Mouse (Mus musculus) C2C12 (cell line): ENCODE results near the gene Olfr137.

Source experiments
- CEBPB ChIP-seq: IDR thresholded peaks from one replicate; pipeline ENCODE4 v1.6.1; 2011; ENCODE audit warnings: low read depth, mild to moderate bottlenecking, control low read depth, moderate library complexity
- CTCF ChIP-seq: IDR thresholded peaks from one replicate; pipeline ENCODE4 v1.5.1; 2011; ENCODE audit not compliant: control insufficient read depth, insufficient read depth, insufficient read length
- FOSL1 ChIP-seq: IDR thresholded peaks from one replicate; pipeline ENCODE4 v1.8.0; 2011; ENCODE audit warnings: mild to moderate bottlenecking, low read length; ENCODE audit not compliant: poor library complexity, insufficient read depth, severe bottlenecking
- MAX ChIP-seq: IDR thresholded peaks from one replicate; pipeline ENCODE4 v1.6.1; 2011; ENCODE audit warnings: mild to moderate bottlenecking, control low read depth
- MYOD1 ChIP-seq: IDR thresholded peaks from one replicate; pipeline ENCODE4 v1.6.1; 2011; ENCODE audit warnings: low read depth; ENCODE audit not compliant: control insufficient read depth, insufficient read length
- USF1 ChIP-seq: IDR thresholded peaks from one replicate; pipeline ENCODE4 v1.6.1; 2011; ENCODE audit warnings: low read depth, mild to moderate bottlenecking, control low read depth, moderate library complexity

DNA sequence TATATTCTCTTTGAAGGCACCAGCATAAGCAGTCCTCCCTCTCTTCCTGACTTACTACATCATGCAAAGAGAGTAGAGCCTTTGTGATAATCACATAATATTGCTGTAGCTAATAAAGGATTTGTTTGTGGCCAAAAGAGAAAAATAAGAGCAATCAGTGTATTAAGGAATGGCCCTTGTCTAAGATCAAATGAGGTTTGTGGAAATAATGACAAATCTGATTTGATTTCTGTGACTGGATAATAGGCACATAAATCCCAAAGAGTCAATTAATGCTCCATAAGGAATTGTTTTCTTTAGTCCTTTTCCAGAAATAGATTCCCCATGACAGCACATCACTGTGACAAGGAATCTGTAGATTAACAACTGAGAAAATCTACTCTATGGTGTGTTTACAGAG is at the start of gene Olfr137:
- TF ChIP-seq CTCF (no peak), USF1 (no peak), MYOD1 (no peak), CEBPB (no peak), FOSL1 (no peak), MAX (no peak)
